Mouse (Mus musculus): ENCODE data around the gene U90926.

GRCm38 (mm10) chr5:92183071-92183830 lies 32.0 kb downstream of the U90926 start:
- TF ChIP-seq EP300 (IDR thresholded peaks at IDR 0.05; ENCODE audit: insufficient read depth, low read depth, low read length): no peak
- no peak for TF ChIP-seq POLR2A (IDR thresholded peaks at IDR 0.05; ENCODE audit: insufficient read depth, low read depth, low read length)
- TF ChIP-seq CTCF (IDR thresholded peaks at IDR 0.05): no peak

All from heart, adult 2 months (tissue).